Mouse (Mus musculus) intestine, postnatal 0 days (tissue): Measurements from ENCODE around the gene 4931428L18Rik. TPM values are rescaled to one million over a fixed set of nuclear protein-coding genes. Genes with fewer than 3 reads are reported as not detected.

Source experiments
- ATAC-seq: fragments of 200-750 bp; cut with Nextera tagmentation; 2 replicates; pipeline ENCODE4 v1.8.0; 2017; ENCODE audit warnings: mild to moderate bottlenecking, moderate TSS enrichment, moderate library complexity
- H3K27ac ChIP-seq: fragments of 300-500 bp; sonication (generic); 2 replicates; pipeline ENCODE4 v1.5.1; 2014; ENCODE audit warnings: mild to moderate bottlenecking, low read depth, low read length, moderate library complexity
- H3K27me3 ChIP-seq: fragments of 300-500 bp; sonication (generic); replicated peaks from 2 replicates; pipeline ENCODE4 v1.6.1; 2014; ENCODE audit warnings: low read length, mixed read lengths; ENCODE audit not compliant: control insufficient read depth, insufficient read depth
- H3K36me3 ChIP-seq: fragments of 300-500 bp; sonication (generic); 2 replicates; pipeline ENCODE4 v1.6.1; 2014; ENCODE audit warnings: mild to moderate bottlenecking, moderate library complexity; ENCODE audit not compliant: control insufficient read depth, insufficient read depth
- H3K4me1 ChIP-seq: fragments of 300-500 bp; sonication (generic); replicated peaks from 2 replicates; pipeline ENCODE4 v1.6.1; 2014; ENCODE audit warnings: antibody characterized with exemption, low read length, mixed read lengths; ENCODE audit not compliant: control insufficient read depth, insufficient read depth
- H3K4me2 ChIP-seq: fragments of 300-500 bp; sonication (generic); replicated peaks from 2 replicates; pipeline ENCODE4 v1.6.1; 2014; ENCODE audit warnings: low read depth, mild to moderate bottlenecking, moderate library complexity
- H3K4me3 ChIP-seq: fragments of 300-500 bp; sonication (generic); 2 replicates; pipeline ENCODE4 v1.5.1; 2014; ENCODE audit warnings: low read depth, low read length
- H3K9ac ChIP-seq: fragments of 300-500 bp; sonication (generic); 2 replicates; pipeline ENCODE4 v1.6.1; 2014; ENCODE audit warnings: mild to moderate bottlenecking, low read depth, low read length
- H3K9me3 ChIP-seq: fragments of 300-500 bp; sonication (generic); 2 replicates; pipeline ENCODE4 v1.6.1; 2016; ENCODE audit warnings: mixed run types; ENCODE audit not compliant: control insufficient read depth
- CTCF ChIP-seq: sonication (generic); IDR thresholded peaks from 2 replicates; pipeline ENCODE4 v1.5.1; 2016; ENCODE audit warnings: low read depth, mild to moderate bottlenecking, control low read depth, antibody characterized with exemption, moderate library complexity
- WGBS: fragments of 180-500 bp; shearing (Covaris S2); extraction: QIAGEN DNeasy Blood & Tissue Kit; methylation state at CpG from one replicate; pipeline ENCODE4 v1.1.7; 2014; 5-methylcytosine and 5-hydroxymethylcytosine counted together
- polyA plus RNA-seq: library from polyadenylated mRNA; unstranded; fragments of >200 nt; fragmentation: Nextera tagmentation; extraction: Ambion mirVana; gene quantifications from 2 replicates; pipeline ENCODE4 v1.2.1, GENCODE M21; 2015

The 4931428L18Rik gene
- polyA plus RNA-seq, 1 experiment from 2014 or later: 0.16 TPM

DNA sequence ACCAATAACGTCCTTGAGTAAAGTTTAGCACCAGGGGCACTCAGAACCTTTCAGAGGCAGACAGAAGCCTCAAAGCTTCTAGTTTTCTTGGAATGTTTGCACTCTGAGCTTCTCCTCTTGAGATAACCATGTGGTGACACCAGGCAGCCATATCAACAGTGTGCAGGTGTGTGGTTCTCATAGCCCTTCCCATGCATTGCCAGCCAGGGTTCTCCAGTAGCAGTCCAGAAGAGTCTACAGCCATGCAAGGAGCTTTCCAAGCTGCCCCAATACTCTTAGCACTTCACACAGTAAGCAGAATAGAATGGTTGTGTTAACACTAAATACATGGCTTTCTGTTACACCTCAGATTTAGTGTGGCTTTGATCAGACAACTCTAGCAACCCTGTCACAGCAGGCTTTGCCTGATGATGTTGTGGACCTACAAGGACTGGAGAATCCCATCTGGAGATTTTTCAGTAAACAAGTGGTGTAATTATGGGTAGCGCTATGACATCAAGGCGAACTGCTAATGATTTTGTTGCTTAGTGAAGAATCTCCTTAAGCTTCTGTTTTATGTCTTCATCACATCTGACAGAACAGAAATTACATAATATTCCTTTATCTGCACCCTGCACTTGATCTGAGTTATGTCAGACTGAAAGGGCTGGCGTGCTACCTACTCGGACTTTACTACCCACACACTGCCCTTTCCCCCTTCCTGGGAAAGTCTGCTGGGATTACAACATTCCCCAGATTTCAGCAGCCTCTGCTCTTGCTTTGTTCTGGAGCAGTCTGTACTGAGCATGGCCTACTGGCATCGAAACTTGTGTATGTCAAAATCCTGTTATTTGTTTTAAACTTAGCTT, 149.7 kb downstream of the 4931428L18Rik start:
- WGBS: 49% methylated on average over 6 of the region's 6 CpGs
- no peaks in the 10 kb centered on the region for H3K9me3 ChIP-seq
- H3K27ac ChIP-seq: no peak overlapping the region
- no peak overlapping the region for H3K9ac ChIP-seq
- H3K4me1 ChIP-seq: no peaks in the 10 kb centered on the region
- no peak overlapping the region for H3K4me3 ChIP-seq
- no peaks in the 10 kb centered on the region for H3K27me3 ChIP-seq
- ATAC-seq: peak; percentile 77
- no peaks in the 10 kb centered on the region for H3K36me3 ChIP-seq
- TF ChIP-seq CTCF: no peak
- no peak overlapping the region for H3K4me2 ChIP-seq

DNA sequence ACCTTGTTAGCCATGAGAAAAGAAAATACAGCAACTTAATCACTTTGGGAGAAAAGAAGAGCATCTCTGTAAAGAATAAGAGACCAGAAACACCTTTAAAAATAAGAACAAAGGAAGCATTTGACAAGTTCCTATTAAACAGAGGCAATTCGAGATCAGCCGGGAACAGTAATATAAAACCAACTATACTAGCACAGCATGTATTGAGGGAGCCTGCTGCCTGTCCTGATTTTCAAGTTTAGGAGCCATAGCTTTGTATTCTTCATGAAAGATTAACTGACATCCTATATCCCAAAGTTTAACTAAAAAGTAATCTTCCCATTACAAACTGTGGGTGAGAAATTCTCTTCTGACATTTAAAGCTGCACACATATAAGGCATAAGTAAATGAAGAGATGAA, 151.3 kb downstream of the 4931428L18Rik start:
- no peak overlapping the region for H3K27ac ChIP-seq
- H3K4me3 ChIP-seq: no peak overlapping the region
- no peak for ATAC-seq
- H3K27me3 ChIP-seq: no peaks in the 10 kb centered on the region
- H3K4me1 ChIP-seq: no peaks in the 10 kb centered on the region
- no peak overlapping the region for H3K9ac ChIP-seq
- H3K4me2 ChIP-seq: no peak overlapping the region
- TF ChIP-seq CTCF: no peak
- no peaks in the 10 kb centered on the region for H3K36me3 ChIP-seq
- 85% methylated on average over 2 of the region's 2 CpGs for WGBS
- H3K9me3 ChIP-seq: no peaks in the 10 kb centered on the region

DNA sequence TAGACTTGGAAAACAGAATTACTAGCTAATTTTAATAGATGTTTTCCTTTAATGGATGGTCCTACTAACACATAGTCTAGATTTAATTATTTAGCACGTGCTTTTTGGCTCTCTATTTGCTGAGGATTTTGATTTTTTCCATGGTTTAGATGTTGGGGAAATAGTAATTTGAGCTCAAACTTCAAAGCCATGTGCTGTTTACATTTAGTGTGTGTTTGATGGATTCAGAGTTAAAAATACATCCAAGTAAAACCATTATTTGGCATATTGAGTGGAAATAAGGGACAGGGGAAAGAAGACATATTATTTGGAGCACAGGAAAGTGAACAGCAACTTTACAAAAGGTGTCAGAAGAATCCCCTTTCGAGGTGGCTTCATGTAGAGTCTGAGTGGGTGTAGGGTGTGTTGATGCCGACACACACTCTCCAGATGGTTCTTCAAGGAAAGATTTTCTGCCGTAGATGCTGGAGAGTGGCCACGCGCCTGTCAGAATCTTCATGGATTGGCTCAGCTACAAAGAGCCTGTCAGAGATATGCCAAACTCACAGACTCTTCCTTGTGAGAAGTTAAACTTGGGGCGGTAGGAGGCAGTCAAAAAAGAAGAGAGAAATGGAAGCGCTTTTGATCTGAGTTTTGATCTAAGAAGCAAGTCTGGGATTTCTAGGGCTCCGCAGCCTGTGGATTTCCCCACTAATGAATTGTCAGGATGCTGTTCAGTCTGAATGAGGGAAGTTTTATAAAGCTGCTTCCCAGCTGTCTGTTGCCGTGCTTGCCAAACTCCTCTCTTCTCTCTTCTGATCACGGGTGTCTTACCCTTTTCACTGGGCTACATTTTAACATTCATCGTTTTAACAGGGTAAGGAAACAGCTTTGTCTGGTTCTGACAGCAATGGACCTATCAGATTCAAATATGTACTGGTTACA, 157.4 kb downstream of the 4931428L18Rik start:
- 82% methylated on average over 12 of the region's 12 CpGs for WGBS
- TF ChIP-seq CTCF: no peak
- no peak overlapping the region for H3K9ac ChIP-seq
- H3K9me3 ChIP-seq: no peaks in the 10 kb centered on the region
- no peak overlapping the region for H3K4me2 ChIP-seq
- no peak for ATAC-seq
- no peaks in the 10 kb centered on the region for H3K27me3 ChIP-seq
- no peak overlapping the region for H3K27ac ChIP-seq
- no peaks in the 10 kb centered on the region for H3K36me3 ChIP-seq
- no peak overlapping the region for H3K4me3 ChIP-seq
- no peaks in the 10 kb centered on the region for H3K4me1 ChIP-seq

DNA sequence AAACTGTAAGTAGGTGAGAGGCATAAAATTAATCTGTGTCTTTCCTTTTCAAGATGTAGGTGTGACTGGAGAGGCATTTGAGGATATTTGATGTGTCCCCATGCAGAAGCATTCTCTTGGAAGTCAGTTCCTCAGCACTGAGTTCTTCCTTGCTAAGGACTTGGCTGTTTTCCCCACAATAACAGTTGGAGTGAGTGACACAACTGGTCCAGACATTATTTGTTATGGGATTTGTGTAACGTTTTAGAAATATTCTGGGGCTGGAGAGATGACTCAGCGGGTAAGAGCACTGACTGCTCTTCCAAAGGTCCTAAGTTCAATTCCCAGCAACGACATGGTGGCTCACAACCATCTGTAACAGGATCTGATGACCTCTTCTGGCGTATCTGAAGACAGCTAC, 162.7 kb downstream of the 4931428L18Rik start:
- Histone ChIP-seq H3K36me3 (no peaks in the 10 kb centered on the region), H3K4me1 (no peaks in the 10 kb centered on the region), H3K4me2 (no peak overlapping the region), H3K9ac (no peak overlapping the region), H3K4me3 (no peak overlapping the region), H3K27me3 (no peaks in the 10 kb centered on the region), H3K27ac (no peak overlapping the region), H3K9me3 (no peaks in the 10 kb centered on the region)
- WGBS: 56% methylated on average over 4 of the region's 4 CpGs
- no peak for ATAC-seq
- no peak for TF ChIP-seq CTCF

DNA sequence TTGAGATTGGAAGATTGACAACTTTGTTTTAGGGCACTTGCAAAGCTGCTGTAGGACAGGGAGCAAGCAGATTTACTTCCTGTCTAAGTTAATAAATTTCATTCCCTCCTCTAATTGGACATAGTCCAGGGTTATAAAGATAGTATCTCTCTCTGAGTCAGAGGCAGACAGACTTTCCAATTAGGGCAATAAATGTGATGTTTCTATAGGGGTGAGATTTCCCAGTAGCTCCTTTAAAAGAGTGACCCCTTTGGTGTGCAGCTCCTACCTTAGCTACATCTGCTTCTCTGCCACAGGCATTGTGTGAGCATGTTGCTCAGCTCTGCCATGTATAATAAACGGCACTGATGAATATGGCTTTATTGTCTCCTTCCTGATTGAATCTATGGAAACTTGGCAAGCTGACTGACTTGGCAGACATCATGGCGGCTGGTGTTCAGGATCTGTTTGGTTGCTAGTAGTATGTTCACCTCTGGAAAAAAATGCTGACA, 163.6 kb downstream of the 4931428L18Rik start:
- no peaks in the 10 kb centered on the region for H3K4me1 ChIP-seq
- WGBS: 20% methylated on average over 2 of the region's 2 CpGs
- H3K9me3 ChIP-seq: no peaks in the 10 kb centered on the region
- ATAC-seq: peak; percentile 89
- TF ChIP-seq CTCF: no peak
- H3K4me3 ChIP-seq: no peak overlapping the region
- H3K36me3 ChIP-seq: no peaks in the 10 kb centered on the region
- H3K4me2 ChIP-seq: no peak overlapping the region
- H3K9ac ChIP-seq: no peak overlapping the region
- H3K27ac ChIP-seq: peak overlapping the region; percentile 41
- no peaks in the 10 kb centered on the region for H3K27me3 ChIP-seq

DNA sequence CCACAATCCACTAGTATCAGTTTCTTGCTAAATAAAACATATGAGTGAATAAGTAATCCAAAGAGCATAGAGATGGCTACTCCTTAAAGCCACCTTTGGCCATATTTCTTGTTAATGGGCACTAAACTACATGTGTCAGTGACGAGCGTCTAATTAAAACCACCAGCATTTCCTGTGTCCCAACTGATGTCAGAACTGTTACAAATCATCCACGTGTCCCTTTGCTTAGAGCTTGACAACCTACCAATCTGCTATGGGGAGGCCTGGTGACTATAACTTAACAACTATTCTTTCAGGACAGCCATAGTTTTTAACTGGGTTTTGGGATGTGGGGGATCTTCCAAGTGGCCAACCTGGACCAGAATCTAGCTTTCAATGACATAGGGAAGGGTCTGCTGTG, 164.3 kb downstream of the 4931428L18Rik start:
- no peaks in the 10 kb centered on the region for H3K4me1 ChIP-seq
- peak; percentile 65 for ATAC-seq
- no peak overlapping the region for H3K4me3 ChIP-seq
- no peaks in the 10 kb centered on the region for H3K36me3 ChIP-seq
- no peak overlapping the region for H3K9ac ChIP-seq
- H3K27ac ChIP-seq: peak overlapping the region; percentile 37
- TF ChIP-seq CTCF: no peak
- no peaks in the 10 kb centered on the region for H3K27me3 ChIP-seq
- no peaks in the 10 kb centered on the region for H3K9me3 ChIP-seq
- 40% methylated on average over 3 of the region's 3 CpGs for WGBS
- H3K4me2 ChIP-seq: no peak overlapping the region
